Mouse (Mus musculus): ENCODE measurements around the gene Prkcz.

The Prkcz gene

DNA sequence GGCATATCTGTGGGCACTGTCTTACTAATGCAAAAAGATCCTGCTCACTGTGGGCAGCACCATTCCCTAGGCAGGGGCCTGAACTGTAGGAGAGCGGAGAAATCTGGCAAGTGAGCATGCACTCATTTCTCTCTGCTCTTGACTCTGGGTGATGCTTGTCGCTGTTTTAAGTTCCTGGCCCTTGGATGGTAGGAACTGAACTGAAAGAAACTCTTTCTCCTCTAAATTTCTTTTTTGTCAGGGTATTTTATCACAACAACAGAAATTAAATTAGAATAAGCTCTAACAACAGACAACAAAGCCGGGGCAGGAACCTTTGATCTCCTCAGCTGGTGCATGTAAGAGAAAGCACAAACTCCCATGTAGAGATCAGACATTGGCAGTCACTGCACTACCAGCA, 46.1 kb downstream of the Prkcz start:
- in situ Hi-C loops (cut with MboI, MseI) = no loop called here

DNA sequence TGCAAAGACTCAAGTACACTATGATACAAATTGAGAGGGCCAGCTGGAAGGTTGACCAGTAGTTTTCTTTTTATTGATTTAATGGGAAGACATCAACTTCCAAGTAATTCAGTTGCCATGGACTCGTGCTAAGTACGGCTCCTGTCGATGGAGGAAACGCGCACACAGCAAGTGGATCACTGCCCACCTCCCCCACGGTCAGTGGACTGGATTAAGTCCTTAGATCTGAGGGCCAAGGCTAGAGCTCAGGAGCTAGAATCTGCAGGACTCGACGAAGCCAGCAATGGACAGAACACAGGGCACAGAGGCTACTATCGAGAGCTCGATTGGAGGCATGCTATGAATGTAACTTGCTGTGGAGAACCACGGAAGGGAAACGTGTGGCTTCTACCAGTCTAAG, 52.5 kb downstream of the Prkcz start:
- in situ Hi-C loops (cut with MboI, MseI) = loop anchor here (5.0 kb wide), 2 partner anchors 211 to 216 kb away; no protein-coding TSS in a partner anchor

DNA sequence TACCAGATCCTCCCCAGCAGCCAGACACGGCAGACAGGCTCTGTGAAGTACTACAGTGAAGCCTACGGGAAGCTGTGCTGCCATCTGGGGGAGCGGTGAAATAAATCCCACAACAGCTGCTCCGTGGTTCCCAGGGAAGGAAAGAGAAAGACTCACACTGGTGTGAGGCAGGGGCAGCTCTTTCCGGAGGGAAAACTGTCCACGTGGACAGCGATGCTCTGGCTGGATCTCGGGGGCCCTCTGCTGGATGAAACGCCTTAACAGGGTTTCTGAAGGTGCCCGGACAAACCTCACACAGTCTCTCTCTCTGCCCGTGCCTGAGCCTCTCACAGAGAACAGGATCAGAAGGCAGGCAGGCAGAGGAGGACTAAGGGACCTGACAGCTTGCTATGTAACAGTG, 53.1 kb downstream of the Prkcz start:
- in situ Hi-C loops (cut with MboI, MseI) = loop anchor here (5.0 kb wide), 2 partner anchors 211 to 216 kb away; no protein-coding TSS in a partner anchor

DNA sequence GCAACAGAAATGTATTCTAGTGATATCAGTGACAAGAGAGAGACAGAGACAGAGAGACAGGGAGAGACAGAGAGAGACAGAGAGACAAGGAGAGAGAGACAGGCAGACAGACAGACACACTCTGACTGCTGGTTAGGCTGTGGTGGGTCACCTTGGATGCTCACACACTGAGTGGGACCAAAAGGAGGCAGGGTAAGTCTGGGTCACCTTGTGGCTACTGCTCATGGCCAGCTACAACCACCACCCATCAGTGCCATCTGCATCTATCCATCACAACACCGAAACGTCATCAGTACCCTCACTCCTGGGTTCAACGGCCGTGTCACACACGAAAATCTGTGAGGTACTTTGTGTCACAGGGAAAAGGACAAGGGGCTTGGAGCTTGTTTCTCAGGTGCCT, 53.6 kb downstream of the Prkcz start:
- in situ Hi-C loops (cut with MboI, MseI) = loop anchor here (5.0 kb wide), 2 partner anchors 210 to 215 kb away; no protein-coding TSS in a partner anchor

DNA sequence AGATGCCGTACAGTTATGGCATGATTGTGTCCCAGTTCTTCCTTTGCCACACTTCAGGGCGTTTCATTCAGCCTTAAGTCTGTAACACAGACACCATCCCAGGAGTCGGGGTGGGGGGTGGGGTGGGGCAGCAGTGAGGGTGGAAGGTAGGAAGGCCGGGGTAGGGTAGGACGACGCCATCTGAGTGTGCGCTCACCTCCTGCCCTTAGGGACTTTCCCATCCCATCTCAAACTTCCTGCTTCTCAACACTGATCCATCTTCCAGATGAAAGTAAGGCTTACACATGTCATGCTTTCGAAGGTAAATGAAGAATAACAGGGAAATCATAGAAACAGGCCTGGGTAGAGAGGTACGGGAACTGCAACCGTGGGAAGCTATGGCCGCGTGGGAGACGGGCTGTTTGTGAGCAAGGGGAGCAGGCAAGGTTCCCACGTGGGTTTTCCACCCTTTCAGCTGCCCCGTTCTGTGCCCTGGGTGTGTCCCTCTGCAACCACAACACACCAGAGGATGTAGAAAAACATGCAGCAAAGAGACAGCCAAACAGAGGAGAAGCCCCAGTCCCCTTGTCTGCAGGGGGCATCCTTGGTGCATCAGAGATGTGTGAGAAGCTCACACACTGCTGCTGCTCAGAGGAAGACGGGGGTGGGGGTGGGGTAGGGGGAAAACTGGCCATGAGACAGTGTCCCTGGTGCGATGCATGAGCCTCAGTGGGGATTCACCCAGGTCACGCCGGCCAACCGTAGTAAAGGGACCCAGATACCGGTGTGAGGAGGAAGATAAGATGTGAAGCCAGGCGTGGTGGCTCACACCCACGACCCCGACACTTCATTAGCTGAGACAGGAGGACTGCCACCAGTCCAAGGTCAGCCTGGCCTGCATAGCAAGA, 54.6 kb downstream of the Prkcz start:
- in situ Hi-C loops (cut with MboI, MseI) = loop anchor here (5.0 kb wide), 2 partner anchors 209 to 214 kb away; no protein-coding TSS in a partner anchor

DNA sequence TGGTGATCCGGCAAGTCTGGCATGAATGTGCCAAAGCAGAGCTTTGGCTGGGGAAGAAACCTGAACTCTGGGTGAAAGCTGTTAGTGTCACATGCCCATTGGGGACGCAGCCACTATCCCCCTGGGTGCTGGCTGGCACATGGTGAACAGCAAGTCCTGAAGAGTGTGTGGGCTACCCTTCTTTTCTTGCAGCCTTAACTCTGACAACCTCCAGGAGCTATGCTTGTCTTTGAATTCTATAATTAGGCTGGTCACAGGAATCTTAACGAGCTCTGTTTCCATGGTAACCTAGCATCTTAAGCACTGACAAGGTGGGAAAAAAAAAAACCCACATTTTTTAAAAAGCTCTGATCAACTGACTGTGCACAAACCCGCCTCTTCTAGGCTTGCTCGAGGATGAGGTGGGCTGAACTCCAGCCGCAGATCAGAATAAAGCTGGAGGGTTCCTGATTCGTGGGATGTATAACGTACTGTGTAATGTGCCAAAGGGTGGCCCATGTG, 55.6 kb downstream of the Prkcz start:
- in situ Hi-C loops (cut with MboI, MseI) = loop anchor here (5.0 kb wide), 2 partner anchors 208 to 213 kb away; no protein-coding TSS in a partner anchor

DNA sequence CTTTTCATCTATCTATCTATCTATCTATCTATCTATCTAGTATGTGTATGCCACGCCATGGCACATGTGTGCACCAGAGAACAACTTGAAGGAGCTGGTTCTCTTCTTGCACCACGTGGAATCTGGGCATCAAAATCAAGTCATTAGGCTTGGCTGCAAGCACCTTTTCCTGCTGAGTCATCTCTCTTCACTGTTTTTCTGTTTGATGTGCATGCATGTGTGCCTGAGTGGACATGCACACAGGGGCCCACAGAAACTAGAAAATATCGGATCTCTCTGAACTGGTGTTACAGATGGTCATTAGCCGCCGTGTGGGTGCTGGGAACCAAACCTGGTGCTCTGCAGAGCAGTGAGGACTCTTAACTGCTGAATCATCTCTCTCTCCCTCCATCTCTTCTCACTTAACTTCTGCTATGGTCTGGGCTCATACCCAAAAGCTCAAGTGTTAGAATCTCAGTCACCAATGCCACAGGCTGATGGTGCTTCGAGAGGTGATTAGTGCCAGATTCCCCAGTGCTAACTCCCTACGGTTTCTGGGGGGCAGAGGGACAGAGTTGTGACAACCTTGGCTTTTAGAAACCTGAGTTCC, 56.6 kb downstream of the Prkcz start:
- in situ Hi-C loops (cut with MboI, MseI) = loop anchor here (5.0 kb wide), 2 partner anchors 207 to 212 kb away; no protein-coding TSS in a partner anchor

DNA sequence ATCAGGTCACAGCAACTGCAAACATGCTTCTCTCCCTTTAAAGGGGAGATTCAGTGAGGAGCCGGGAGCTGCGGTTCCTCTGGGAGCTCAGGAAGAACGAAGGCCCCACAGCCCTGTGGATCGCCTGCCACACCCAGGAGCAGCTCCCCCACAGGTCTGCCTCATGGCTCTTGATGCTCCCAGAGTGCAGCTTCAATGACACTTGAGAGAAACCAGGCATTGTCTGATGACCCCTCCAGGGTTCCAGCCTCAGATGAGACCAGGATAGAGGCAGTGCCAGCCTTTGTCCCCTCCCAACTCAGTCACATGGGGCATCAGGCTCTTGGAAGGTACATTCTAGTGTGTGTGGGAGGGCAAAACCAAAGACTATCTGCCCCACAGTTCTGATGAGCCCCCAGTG, 59.2 kb downstream of the Prkcz start:
- in situ Hi-C loops (cut with MboI, MseI) = no loop called here

DNA sequence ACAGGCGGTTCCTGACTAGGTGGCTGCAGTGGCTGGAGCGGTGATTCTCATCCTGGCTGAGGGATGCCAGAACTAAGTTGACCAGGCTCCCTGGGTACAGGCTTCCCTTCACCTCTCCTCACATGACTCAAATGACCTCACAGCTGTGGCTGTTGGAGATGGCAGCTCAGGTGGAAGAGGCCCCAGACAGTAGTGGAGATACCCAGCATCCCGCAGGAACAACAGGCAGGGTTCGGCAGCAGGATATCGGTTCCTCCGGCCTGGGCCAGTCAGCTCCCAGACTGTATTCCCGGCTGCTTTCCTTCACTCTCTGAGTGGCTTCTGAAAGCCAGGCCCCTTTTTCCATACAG, 60.1 kb downstream of the Prkcz start:
- in situ Hi-C loops (cut with MboI, MseI) = no loop called here

DNA sequence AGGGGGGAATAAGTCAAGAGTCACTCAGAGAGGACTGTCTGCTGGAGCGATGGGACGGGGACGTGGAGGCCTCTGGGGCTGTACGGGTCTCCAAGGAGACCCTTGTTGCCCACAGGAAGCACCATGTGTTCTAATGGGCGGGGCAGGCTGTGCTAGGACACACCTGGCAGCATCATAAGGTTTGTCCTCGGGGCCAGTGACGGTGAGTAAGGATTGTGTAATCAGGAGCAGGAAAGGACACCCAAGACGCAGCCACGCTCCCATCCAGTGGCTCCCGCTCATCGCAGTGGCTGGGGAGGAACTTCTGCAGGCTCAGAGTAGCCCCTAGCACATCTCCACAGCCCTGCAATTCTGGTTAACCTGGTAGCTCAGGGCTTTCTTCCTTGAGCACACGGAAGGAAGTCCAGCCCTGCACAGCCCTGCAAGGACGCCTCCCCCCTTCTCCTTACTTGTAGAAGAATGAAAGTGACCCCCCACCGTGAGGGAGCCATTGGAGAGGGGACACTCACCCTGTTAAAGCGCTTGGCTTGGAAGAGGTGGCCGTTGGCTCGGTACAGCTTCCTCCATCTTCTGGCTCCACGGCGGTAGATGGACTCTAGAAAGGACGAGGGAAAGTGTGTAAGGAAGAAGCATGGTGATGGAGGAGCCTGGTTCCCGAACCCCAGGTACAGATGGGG, 60.6 kb downstream of the Prkcz start:
- in situ Hi-C loops (cut with MboI, MseI) = no loop called here

DNA sequence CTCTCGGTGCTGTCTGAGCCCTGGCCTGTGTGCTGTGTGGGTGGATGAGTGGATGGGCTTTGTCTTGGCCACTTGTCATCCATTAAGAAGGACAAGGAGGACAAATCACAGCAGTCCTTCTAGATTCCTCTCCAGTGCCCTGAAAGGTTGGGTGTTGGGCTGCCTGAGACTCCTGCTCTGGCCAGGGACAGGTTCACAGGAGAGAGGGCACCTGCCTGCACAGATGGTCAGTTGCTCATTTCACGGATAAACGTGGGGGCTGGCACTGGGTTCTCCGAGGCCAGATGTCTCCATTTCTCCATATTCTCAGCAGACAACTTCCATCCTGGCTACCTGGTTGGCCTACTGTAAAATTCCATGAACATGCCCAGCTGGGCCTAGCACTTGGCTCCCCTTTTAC, 62.3 kb downstream of the Prkcz start:
- in situ Hi-C loops (cut with MboI, MseI) = no loop called here

DNA sequence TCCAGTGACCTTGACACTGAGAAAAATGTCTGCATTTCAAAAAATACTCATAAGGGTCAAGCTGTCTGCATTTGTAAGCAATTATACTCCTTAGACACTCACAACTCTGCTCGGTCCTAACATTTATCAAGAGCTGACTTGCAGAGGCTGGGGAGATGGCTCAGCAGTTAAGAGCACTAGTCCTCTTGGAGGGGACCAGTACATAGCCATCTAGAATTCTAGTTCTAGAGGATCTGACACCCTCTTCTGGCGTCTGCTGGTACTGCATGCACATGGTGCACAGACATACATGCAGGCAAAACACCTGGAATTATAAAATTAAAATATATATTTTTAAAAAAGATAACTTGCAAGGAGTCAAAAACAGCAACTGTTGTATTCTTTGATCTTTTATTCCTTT, 64.1 kb downstream of the Prkcz start:
- in situ Hi-C loops (cut with MboI, MseI) = no loop called here

DNA sequence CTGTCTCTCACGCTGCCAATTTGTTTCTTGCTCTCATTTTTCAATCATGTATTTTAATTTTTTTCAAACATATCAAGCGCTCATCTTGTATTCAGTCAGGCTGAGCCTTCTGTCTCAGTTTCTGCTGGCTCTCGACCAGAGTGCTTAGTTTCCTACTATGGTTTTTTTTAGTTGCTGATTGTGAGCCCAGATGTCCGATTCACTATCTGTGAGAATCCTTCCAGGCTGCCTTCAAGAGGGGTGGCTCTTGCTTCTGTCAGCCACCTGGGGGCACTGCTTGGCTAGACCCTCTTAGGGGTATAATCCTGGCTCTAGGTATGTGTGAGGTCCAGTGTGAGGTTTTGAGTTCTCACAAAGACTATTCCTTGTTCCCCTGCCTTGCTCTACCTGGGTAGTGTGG, 65.2 kb downstream of the Prkcz start:
- in situ Hi-C loops (cut with MboI, MseI) = no loop called here

DNA sequence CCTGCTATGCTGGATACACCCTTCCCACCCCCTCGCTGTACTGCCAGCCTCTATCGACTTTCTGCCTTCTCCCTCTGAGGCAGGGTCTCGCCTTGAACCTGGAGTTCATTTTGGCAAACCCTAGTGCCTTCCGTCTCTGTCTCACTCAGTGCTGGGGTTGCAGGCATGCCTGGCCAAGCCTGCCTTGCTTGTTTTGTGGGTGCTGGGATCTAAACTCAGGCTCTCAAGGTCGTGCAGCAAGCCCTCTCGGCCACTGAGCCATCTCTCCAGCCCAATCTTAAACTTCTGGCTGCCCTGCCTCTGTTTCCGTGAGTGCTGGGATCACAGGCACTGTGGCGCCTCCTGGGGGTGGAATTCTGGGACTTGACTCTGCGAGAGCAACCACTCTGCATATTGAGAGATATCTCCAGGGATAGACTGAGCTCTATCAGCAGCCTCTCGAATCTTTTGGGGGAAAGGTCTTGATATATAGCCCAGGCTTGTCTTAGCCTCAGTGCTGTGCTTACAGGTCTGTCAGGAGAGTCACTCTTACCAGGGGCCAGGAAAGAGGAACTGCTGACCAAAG, 66.1 kb downstream of the Prkcz start:
- in situ Hi-C loops (cut with MboI, MseI) = no loop called here

DNA sequence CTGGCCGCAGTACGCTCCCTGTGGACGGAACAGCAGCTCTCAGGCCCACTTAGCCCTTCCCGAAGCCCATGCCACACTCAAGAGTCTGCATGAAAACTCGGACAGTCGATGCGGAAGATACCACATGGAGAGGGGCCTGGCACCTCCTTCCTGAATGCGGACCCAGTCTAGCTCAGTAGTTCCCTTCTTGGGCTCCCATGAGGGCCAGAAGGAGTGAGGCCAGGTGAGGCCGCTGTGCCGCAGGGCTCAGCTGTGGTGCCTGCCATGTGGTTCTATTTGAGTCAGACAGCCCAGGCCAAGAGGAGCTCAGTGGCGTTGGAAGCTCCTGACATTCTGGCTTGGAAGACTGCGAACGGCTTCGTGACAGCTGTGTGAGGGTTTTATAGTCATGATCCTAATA, 66.8 kb downstream of the Prkcz start:
- in situ Hi-C loops (cut with MboI, MseI) = no loop called here

DNA sequence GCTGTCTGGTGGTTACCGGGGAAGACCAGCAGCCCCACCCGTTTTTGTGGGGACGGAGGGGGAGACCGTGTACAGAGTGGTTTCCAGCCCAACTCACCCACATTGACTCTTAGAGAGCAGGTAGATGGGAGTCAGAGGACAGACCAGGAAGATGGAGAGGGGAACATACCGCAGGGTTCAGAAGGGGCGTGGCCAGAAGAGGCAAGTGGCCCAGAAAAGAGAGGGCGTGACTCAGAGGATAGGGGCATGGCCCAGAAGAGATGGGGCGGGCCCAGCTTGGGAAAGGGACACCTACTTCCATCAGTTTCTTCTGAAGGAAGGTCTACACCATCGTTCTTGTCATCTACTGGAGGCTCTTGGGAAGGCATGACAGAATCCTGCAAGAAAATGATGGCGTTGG, 68.3 kb downstream of the Prkcz start:
- in situ Hi-C loops (cut with MboI, MseI) = no loop called here

DNA sequence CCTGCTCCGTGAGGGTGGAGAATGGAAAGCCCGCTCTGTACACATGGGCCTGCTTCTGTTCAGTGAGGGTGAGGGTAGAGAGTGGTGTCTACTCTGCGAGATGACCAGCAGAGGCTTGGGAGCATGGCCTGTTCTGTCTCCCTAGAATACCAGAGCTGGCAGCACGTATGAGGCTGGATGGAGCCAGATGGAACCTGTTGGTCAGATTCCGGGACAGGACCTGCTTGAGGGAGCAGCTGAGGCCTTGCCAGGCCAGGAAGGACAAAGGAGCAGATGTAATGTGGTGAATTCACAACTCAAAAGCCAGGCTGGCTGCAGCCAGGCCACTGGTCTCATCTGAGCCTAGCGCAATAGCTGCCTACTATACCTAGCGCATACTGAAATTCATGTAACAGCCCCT, 71.1 kb downstream of the Prkcz start:
- in situ Hi-C loops (cut with MboI, MseI) = no loop called here

DNA sequence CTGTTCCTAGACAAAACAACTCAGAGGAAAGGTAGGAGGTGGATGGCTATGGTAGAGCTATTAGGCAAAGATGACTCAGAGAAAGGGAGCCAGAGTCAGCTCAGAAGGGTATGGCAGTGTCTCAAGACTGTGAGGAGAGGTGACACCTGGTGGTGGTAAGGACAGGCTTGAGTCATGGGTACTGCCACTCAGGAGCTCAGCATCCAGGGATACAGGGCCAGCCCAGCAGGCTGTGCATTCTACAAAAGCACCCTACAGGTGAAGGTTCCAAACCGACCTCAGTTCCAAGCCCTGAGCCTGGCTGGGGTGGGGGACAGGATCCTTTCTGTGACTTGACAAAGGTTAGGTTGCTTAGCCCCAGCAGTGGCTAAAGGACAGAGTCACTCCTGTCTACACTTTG, 72.6 kb downstream of the Prkcz start:
- in situ Hi-C loops (cut with MboI, MseI) = loop anchor here in 1 of 2 experiments (10.0 kb wide), 1 partner anchor 754 kb away; no protein-coding TSS in a partner anchor

DNA sequence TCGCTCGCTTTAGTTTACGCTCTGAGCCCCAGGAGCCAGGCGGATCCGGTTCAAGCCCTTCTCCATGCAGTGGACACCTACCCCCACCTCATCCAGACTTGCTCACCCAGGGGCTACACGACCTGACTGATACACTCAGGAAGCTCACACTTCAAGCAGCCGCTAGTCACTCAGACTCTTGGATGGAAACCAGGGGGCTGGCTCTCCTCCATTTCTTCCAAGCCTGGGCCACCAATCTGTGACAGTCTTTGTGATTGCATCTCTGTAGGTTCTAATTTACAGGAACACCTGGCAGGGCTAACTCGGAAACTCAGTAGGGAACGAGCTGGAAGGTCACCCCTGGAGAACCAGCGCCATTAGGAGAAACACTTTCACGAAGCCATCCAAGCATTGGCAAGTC, 73.4 kb downstream of the Prkcz start:
- in situ Hi-C loops (cut with MboI, MseI) = loop anchor here in 1 of 2 experiments (10.0 kb wide), 1 partner anchor 753 kb away; no protein-coding TSS in a partner anchor

DNA sequence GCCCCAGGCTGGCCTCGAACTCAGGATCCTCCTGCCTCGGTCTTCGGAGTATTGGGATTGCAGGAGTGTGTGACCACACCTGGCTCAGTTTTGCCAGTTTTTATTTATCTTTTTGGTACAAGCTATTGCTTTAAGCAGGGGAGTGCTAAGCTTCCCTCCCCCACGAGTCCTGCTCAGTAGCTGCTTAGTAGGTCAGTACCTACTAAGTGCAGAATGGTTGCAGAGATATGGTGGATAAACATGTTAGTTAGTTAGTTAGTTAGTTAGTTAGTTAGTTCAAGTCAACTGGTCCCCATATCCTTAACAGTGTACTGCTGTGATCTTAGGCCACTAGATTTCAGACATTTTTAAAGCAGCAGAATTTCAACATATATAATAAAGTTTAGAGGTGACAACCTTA, 75.1 kb downstream of the Prkcz start:
- in situ Hi-C loops (cut with MboI, MseI) = loop anchor here in 1 of 2 experiments (10.0 kb wide), 1 partner anchor 751 kb away; no protein-coding TSS in a partner anchor
